Mouse (Mus musculus) forebrain, embryonic 15.5 days (tissue): Measurements from ENCODE around the gene Phb2. TPM values are rescaled to one million over a fixed set of nuclear protein-coding genes. Genes with fewer than 3 reads are reported as not detected.

Source experiments
- ATAC-seq: fragments of 200-750 bp; cut with Nextera tagmentation; replicated peaks from 2 replicates; pipeline ENCODE4 v1.8.0; 2017; ENCODE audit warnings: mild to moderate bottlenecking, moderate TSS enrichment, moderate library complexity
- H3K27ac ChIP-seq: fragments of 300-500 bp; sonication (generic); replicated peaks from 2 replicates; pipeline ENCODE4 v1.5.1; 2015; ENCODE audit warnings: mild to moderate bottlenecking, inconsistent platforms
- H3K27me3 ChIP-seq: fragments of 300-500 bp; sonication (generic); 2 replicates; pipeline ENCODE4 v1.6.1; 2015; ENCODE audit warnings: inconsistent platforms
- H3K36me3 ChIP-seq: fragments of 300-500 bp; sonication (generic); 2 replicates; pipeline ENCODE4 v1.6.1; 2015; ENCODE audit warnings: mild to moderate bottlenecking, inconsistent platforms
- H3K4me1 ChIP-seq: fragments of 300-500 bp; sonication (generic); 2 replicates; pipeline ENCODE4 v1.6.1; 2015; ENCODE audit warnings: inconsistent platforms
- H3K4me2 ChIP-seq: fragments of 300-500 bp; sonication (generic); replicated peaks from 2 replicates; pipeline ENCODE4 v1.6.1; 2015; ENCODE audit warnings: mild to moderate bottlenecking, inconsistent platforms
- H3K4me3 ChIP-seq: fragments of 300-500 bp; sonication (generic); 2 replicates; pipeline ENCODE4 v1.5.1; 2015; ENCODE audit warnings: mild to moderate bottlenecking, inconsistent platforms
- H3K9ac ChIP-seq: fragments of 300-500 bp; sonication (generic); replicated peaks from 2 replicates; pipeline ENCODE4 v1.6.1; 2015; ENCODE audit warnings: mild to moderate bottlenecking, inconsistent platforms
- H3K9me3 ChIP-seq: fragments of 300-500 bp; sonication (generic); 2 replicates; pipeline ENCODE4 v1.6.1; 2016; ENCODE audit warnings: inconsistent platforms
- WGBS: fragments of 180-500 bp; shearing (Covaris S2); methylation state at CpG from one replicate; pipeline ENCODE4 v1.1.7; 2015; ENCODE audit warnings: mixed read lengths; 5-methylcytosine and 5-hydroxymethylcytosine counted together
- polyA plus RNA-seq: library from polyadenylated mRNA; unstranded; fragments of >200 nt; fragmentation: Nextera tagmentation; extraction: Ambion mirVana; gene quantifications from 2 replicates; pipeline ENCODE4 v1.2.1, GENCODE M21; 2015

The Phb2 gene
- polyA plus RNA-seq, 1 experiment from 2014 or later: 271 TPM

DNA sequence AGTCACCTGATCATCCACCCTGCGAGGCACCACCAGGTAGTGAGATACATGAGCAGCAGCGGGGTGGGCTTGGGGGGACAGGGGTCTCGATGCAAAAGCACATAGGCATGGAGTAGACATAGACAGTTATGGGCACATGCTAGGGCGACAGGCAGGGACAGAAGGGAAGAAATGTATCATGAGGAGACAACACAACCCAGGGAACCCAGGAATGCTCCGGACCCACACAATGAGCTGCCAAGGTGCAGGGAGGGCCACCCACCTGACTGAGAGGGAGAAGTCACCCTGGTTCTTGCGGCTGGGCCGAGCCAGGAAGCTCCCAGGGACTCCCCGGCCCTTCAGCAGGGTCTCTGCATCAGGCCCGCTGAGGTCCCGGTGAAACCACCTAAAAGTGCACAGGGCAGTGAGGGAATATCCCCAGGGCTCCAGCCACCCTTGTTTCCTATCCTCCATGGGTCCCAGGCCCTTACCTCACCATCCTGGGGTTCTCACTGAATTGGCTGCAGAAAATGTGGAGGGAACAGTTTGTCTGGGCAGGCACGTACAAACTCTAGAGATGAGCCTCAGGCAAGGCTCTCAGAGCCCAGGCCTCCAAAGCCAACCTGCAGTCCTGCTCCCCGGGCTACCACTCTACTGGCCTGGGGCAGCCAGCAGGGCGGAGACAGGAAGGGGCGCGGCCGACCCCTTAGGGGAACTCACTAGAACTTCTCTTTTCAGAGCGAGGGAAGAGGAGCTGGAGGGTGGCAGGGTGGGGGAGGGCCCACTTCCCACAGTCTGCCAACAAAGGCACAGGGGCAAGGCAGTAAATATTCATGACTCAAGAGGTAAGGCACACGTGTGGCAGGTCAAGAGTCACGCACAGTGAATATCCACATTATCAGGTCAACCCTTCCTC, 20.6 kb downstream of the Phb2 start:
- Histone ChIP-seq H3K4me2 (no peak overlapping the region), H3K9me3 (no peaks in the 10 kb centered on the region), H3K27ac (no peak overlapping the region), H3K36me3 (no peaks in the 10 kb centered on the region), H3K4me3 (no peak overlapping the region), H3K4me1 (no peaks in the 10 kb centered on the region), H3K9ac (no peak overlapping the region), H3K27me3 (no peaks in the 10 kb centered on the region)
- ATAC-seq: no peak
- WGBS: 58% methylated on average over 19 of the region's 19 CpGs

DNA sequence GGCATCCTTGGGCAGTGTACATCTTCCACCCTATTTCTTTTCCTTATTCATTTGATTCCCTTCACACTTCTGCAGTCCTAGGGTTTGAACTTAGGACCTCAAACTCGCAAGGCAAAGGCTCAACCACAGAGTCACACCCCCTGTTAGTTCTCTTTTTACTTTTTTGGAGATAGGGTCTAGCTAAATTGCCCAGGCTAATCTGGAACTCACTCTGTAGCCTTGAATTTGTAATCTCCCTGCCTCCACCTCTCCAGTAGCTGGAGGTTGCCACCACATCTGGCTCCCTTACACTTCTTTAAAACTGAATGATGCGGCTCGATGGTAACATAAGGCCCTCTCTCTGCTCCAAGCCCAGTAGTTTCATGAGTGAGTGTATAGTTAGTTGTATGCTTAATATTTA, 22.3 kb downstream of the Phb2 start:
- Histone ChIP-seq H3K27ac (no peak overlapping the region), H3K4me3 (no peak overlapping the region), H3K9me3 (no peaks in the 10 kb centered on the region), H3K4me2 (no peak overlapping the region), H3K4me1 (peaks cover 11% of the 10 kb centered on the region), H3K27me3 (no peaks in the 10 kb centered on the region), H3K9ac (no peak overlapping the region), H3K36me3 (no peaks in the 10 kb centered on the region)
- ATAC-seq: no peak
- WGBS: 92% methylated on average over 3 of the region's 3 CpGs

DNA sequence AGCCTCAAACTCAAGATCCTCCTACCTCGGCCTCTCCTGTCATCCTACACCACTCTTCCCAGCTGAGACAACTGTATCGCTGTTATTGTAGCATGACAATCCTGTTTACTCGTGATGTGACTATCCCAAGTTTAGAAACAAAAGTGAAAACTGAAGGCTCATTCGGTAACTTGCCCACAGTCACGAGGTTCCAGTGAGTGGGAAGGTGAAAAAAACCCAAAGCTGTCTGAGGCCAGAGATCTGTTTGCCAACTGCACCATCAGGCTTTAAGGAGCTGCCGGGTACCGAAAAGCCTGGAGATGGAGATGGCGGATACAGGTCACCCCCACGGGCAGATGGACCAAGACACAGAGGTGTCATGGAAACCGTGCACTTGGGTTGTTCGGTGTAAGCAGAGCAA, 24.9 kb downstream of the Phb2 start:
- Histone ChIP-seq H3K4me3 (no peak overlapping the region), H3K27me3 (no peaks in the 10 kb centered on the region), H3K9ac (no peak overlapping the region), H3K4me1 (peaks cover 25% of the 10 kb centered on the region), H3K4me2 (no peak overlapping the region), H3K27ac (no peak overlapping the region), H3K9me3 (no peaks in the 10 kb centered on the region), H3K36me3 (no peaks in the 10 kb centered on the region)
- 92% methylated on average over 11 of the region's 11 CpGs for WGBS
- ATAC-seq: no peak

DNA sequence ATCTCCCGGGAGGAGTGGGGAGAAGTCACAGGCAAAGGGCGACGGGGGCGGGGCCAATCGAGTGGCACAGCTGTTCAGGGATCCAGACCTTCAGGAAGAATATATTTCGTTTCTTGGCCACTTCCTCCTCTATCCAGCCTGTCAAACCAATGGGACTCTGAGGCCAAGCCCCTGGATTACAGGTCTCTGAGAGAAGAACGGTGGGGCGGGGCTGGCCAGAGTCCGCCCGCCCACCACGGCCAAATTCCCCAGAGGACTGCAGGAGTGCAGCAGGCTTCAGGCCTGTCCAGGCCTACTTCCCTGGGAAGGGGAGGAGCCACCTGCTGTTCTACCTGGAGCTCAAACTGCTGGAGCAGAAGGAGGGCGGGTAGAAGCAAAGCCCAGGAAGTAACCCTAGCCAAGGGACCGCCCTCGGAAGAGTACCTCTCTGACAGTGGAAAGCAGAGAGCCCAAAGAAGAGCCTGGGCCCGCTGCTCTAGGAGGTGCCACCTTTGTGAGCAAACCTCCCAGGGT, 26.4 kb downstream of the Phb2 start, which contains the start of gene Ptpn6:
Gene Ptpn6, minus strand, starts transcription at position 204 of the 513 bp plus-strand sequence.
- WGBS: 32% methylated on average over 15 of the region's 15 CpGs
- Histone ChIP-seq H3K4me1 (peaks cover 27% of the 10 kb centered on the region), H3K4me2 (peak within 1 kb of the TSS; percentile 73), H3K9ac (0 out of 2 replicates have a peak within 1 kb of the TSS, but pooled peaks have one; percentile 90), H3K9me3 (no peaks in the 10 kb centered on the region), H3K27me3 (no peaks in the 10 kb centered on the region), H3K27ac (peak within 1 kb of the TSS; percentile 98; the same call in 1 of the 2 replicates), H3K4me3 (no peak within 1 kb of the TSS), H3K36me3 (peaks cover 10% of the 10 kb centered on the region; the same call in 1 of the 2 replicates)
- no peak for ATAC-seq

DNA sequence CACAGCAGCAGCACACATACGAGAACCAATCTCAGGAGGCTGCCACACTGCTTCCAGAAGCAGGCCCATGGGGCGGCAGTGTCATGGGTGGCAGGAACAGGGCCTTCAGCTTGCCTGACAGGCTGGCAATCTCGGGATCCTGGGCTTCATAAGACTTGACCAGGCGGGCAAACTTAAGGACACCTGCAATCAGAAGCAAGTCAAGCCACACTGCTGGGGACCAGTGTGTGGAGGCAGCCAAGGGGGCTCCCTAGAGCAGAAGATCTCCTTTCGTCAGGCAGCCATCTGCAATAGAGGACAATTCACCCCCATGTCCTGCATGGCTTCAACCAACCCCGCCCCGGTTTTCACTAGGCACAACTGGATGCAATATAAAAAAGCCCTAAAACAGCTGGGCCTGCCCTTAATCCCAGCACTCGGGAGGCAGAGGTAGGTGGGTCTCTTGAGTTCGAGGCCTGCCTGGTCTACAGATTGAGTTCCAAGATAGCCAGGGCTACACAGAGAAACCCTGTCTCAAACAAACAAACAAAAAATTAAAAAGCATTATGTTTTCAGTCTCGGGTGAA, 27.2 kb downstream of the Phb2 start:
- Histone ChIP-seq H3K4me1 (peaks cover 27% of the 10 kb centered on the region), H3K4me3 (no peak overlapping the region), H3K9ac (0 out of 2 replicates have a peak overlapping the region, but pooled peaks have one; percentile 90), H3K36me3 (peaks cover 12% of the 10 kb centered on the region; the same call in 1 of the 2 replicates), H3K4me2 (peak overlapping the region; percentile 73), H3K9me3 (no peaks in the 10 kb centered on the region), H3K27me3 (no peaks in the 10 kb centered on the region), H3K27ac (peak overlapping the region; percentile 98)
- WGBS: 88% methylated on average over 10 of the region's 10 CpGs
- ATAC-seq: no peak

DNA sequence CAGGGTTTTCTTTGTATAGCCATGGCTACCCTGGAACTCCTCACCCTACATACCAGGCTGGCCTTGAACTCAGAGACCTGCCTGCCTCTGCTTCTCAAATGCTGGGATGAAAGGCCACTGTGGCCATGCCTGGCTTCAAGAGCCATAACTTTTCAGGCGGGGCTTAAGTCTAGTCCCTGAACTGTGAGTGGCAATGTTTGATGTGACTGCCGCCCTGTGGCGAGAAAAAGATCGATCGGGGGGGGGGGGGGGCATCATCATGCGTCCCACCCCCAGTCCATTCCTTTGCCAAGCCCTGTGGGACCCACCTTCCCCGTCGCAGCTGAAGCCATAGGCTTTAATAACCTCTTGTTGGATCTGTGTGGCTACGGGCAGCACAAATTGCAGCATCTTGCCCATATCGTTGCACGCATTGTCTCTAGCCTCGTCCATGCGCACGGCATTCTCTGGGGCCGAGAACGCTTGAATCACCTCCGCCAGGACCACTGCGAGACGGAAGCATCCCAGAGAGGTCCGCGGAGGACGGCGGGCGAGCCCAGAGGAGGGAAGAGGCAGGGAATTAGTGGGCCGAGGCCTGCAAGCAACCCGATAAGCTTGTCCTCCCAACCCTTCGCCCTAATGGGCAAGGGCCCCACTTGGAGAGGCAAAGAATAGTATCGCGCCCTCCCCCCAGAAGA, 28.2 kb downstream of the Phb2 start:
- Histone ChIP-seq H3K4me2 (peak overlapping the region; percentile 73), H3K27ac (peak overlapping the region; percentile 98), H3K9me3 (no peaks in the 10 kb centered on the region), H3K27me3 (no peaks in the 10 kb centered on the region), H3K36me3 (peaks cover 17% of the 10 kb centered on the region; the same call in 1 of the 2 replicates), H3K4me3 (peak overlapping the region; percentile 60), H3K9ac (peak overlapping the region; percentile 90), H3K4me1 (peaks cover 32% of the 10 kb centered on the region)
- ATAC-seq: peak; percentile 24
- under 1% methylated on average over 29 of the region's 29 CpGs for WGBS

DNA sequence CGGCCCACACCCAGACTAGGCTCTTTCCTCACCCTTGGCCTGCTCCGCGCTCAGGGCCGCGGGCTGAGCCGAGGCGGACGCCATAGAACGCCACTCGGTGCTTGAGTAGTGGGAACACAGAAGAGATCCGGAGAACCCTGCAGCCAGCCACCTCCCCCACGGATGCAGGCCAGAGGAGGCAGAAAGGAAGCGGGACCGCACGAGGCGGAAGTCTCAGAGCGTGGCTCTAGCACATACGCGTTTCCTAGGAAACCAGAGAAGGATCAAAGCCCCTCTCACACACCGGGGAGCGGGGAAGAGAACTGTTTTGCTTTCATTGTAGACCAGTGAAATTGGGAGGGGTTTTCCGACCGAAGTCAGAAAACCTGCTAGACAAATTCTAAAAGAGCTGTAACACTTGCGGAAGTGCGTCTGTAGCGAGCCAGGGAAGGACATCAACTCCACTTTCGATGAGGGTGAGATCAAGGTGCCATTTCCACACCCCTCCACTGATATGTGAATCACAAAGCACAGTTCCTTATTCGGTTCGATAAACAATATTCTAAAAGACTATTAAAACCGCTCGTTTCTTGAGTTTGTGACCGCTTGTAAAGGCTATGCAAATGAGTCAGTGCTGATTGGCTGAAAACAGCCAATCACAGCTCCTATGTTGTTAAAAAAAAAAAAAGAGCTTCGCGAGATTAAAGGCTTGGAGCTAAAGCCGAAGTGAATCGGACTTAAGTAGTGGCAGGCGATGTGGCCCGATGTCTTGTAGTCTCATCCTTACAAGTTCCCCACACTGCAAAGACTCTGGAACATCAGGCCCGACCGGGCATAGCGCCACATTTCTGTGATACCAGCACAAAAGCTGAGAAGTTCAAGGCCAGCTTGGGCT, 29.0 kb downstream of the Phb2 start, which contains the start of gene Grcc10:
Gene Grcc10, minus strand, starts transcription at position 487 of the 874 bp plus-strand sequence.
- Histone ChIP-seq H3K27me3 (no peaks in the 10 kb centered on the region), H3K9me3 (no peaks in the 10 kb centered on the region), H3K4me3 (peak within 1 kb of the TSS; percentile 60), H3K36me3 (peaks cover 17% of the 10 kb centered on the region; the same call in 1 of the 2 replicates), H3K4me1 (peaks cover 36% of the 10 kb centered on the region), H3K4me2 (peak within 1 kb of the TSS; percentile 73), H3K9ac (peak within 1 kb of the TSS; percentile 90), H3K27ac (peak within 1 kb of the TSS; percentile 98)
- ATAC-seq: peak; percentile 80
- under 1% methylated on average over 41 of the region's 41 CpGs for WGBS

DNA sequence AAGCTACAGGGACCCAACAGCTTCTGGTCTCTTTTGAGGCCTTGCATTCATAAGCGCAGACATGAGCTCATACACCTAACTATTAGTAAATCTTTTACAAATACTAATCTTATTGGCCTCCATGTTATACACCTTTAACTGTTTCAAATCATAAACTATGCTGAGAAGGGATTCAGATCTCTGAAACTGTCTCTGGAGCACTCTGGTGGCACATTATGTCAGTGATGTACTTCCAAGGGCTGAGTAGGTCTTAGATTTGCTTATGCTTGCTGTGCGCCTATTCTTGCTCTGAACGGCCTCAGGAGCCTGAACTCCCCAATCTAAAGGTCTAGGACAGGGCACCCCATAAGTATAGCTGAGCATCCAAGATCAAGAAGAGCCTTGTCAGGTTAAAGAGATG, 29.7 kb downstream of the Phb2 start:
- Histone ChIP-seq H3K9ac (peak overlapping the region; percentile 90), H3K36me3 (peaks cover 17% of the 10 kb centered on the region; the same call in 1 of the 2 replicates), H3K27me3 (no peaks in the 10 kb centered on the region), H3K27ac (peak overlapping the region; percentile 98), H3K9me3 (no peaks in the 10 kb centered on the region), H3K4me1 (peaks cover 44% of the 10 kb centered on the region), H3K4me3 (peak overlapping the region; percentile 60), H3K4me2 (peak overlapping the region; percentile 73)
- WGBS: 73% methylated on average over 3 of the region's 3 CpGs
- ATAC-seq: no peak

DNA sequence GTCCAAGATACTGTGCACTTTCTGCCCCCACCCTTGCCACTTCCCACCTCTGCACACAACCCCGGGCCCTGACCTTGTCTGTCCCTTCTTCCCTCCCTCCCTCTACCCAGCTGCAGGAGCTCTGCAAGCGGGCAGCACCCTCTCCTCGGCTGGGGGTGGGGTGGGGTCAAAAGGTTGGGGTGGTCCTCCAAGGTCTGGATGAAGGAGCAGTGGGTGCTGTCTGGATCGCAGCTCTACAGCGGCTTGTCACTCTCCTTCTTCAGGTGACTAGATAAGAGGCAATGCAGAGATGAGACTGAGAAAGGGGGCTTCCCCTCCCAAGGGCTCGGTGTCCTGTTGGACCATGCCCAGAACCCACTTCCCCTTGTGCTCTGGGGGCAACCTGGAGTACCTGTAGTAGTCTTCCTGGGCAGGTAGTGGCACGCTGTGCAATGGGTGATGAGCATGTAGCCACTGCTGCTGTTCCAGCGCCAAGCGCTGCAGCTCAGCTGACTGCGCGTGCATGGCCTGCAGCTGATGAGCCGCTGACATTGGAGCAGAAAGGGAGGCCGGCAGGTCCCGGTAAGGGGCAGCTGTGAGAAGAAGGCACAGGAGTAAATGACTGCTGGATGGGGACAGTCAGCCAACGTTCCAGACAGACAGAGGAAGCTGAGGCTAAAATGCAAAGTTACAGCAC, 30.8 kb downstream of the Phb2 start:
- H3K27ac ChIP-seq: no peak overlapping the region
- peaks cover 45% of the 10 kb centered on the region for H3K4me1 ChIP-seq
- no peaks in the 10 kb centered on the region for H3K9me3 ChIP-seq
- H3K36me3 ChIP-seq: peaks cover 27% of the 10 kb centered on the region
- no peak overlapping the region for H3K9ac ChIP-seq
- ATAC-seq: no peak
- 89% methylated on average over 15 of the region's 15 CpGs for WGBS
- H3K27me3 ChIP-seq: no peaks in the 10 kb centered on the region
- no peak overlapping the region for H3K4me2 ChIP-seq
- H3K4me3 ChIP-seq: no peak overlapping the region

DNA sequence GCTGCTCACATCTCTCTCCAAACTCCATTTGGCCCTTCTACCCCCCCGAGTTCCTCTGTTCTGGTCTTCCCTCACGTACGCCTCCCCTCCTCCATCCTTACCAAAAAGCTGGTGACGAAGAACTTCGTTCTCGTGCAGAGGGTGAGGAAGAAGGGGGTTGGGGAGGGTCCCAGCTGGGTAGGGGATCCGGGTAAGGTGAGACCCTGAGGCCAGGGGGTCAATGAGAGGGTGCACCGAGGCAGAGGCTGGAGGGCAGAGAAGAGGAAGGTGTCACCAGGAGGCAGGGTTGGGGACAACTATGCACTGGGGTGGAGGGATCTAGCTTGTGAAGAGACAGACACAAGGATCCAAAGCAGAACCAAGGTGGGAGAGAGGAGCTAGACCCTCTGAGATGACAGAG, 31.5 kb downstream of the Phb2 start:
- Histone ChIP-seq H3K36me3 (peaks cover 33% of the 10 kb centered on the region), H3K4me1 (peaks cover 42% of the 10 kb centered on the region), H3K9ac (no peak overlapping the region), H3K4me3 (no peak overlapping the region), H3K4me2 (no peak overlapping the region), H3K27me3 (no peaks in the 10 kb centered on the region), H3K9me3 (no peaks in the 10 kb centered on the region), H3K27ac (no peak overlapping the region)
- ATAC-seq: no peak
- 94% methylated on average over 8 of the region's 8 CpGs for WGBS
